Mouse (Mus musculus): Measurements from ENCODE around the gene Mlip. TPM values are rescaled to one million over a fixed set of nuclear protein-coding genes. Genes with fewer than 3 reads are reported as not detected.

The Mlip gene
- polyA plus RNA-seq (2014; fragmentation: Nextera tagmentation; extraction: Ambion mirVana): not detected in 2 replicates

DNA sequence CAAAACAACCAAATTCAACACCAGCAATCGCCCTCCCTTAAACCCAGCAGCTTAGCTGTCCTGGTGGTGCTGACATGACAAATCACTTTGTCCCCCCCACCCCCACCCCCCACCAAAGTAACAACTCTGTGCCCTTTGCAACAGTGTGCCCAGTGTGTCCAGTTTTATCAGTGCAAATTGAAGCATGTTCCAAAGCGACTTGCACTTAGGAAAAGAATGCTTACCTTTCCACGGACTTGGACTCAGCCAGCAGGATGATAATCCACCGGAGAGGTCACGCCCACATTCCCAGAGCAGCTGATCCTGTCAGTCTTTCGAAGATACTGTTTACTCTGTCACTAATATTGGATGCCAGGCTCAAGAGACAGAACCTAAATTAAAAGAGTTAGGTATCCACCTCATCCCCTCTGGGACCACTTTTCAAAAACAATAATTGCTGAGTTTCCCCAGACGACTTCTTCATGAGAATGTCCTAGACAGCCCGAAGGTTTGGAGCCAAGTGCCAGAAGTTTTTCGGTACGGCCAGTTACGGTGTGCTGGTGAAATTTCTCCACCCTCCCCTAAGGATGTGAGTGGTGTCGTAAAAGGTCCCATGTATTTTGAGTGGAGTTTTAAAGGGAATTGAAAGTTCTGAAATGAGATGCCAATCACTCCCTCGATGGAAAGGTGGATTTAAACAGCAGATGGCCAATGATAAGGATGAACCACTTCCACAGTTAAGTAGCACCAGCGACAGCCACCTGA lies at the start of gene Mlip:
Gene Mlip, minus strand, starts transcription at position 538 of the 744 bp plus-strand sequence.
- DNase-seq (ENCODE audit: low spot score) (no peak), ATAC-seq (ENCODE audit: insufficient read depth, low FRiP score, low TSS enrichment) (no peak)
- 84% methylated on average over 14 of the region's 14 CpGs for WGBS
- Histone ChIP-seq H3K9ac (ENCODE audit: low read length) (no peak within 1 kb of the TSS), H3K4me3 (ENCODE audit: low read depth, low read length) (no peak within 1 kb of the TSS), H3K4me2 (ENCODE audit: low read depth) (no peak within 1 kb of the TSS), H3K27me3 (ENCODE audit: control insufficient read depth, insufficient read depth, low read length) (no peaks in the 10 kb centered on the region), H3K27ac (ENCODE audit: low read depth, low read length) (no peak within 1 kb of the TSS), H3K36me3 (ENCODE audit: control insufficient read depth, insufficient read depth, low read length) (no peaks in the 10 kb centered on the region), H3K9me3 (ENCODE audit: control insufficient read depth, low read length) (no peaks in the 10 kb centered on the region), H3K4me1 (ENCODE audit: control insufficient read depth, insufficient read depth, low read length) (no peaks in the 10 kb centered on the region)

DNA sequence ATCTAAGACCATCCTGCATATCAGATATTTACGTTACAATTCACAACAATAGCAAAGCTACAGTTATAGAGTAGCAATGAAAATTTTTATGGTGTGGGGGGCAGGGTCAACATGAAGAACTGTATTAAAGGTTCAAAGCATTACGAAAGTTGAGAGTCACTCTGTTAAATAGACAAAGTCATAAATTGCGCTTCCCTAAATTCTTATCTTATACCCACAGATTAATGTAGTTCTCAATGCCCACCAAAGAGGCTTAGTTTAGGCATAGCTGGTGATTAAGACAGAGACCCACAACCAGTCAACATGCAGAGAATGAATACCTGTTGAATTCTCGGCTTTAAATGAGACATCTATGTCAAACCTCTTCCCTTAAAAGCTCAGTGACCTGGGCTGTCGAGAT lies 47.0 kb upstream of the Mlip start:
- ATAC-seq (ENCODE audit: insufficient read depth, low FRiP score, low TSS enrichment): no peak

DNA sequence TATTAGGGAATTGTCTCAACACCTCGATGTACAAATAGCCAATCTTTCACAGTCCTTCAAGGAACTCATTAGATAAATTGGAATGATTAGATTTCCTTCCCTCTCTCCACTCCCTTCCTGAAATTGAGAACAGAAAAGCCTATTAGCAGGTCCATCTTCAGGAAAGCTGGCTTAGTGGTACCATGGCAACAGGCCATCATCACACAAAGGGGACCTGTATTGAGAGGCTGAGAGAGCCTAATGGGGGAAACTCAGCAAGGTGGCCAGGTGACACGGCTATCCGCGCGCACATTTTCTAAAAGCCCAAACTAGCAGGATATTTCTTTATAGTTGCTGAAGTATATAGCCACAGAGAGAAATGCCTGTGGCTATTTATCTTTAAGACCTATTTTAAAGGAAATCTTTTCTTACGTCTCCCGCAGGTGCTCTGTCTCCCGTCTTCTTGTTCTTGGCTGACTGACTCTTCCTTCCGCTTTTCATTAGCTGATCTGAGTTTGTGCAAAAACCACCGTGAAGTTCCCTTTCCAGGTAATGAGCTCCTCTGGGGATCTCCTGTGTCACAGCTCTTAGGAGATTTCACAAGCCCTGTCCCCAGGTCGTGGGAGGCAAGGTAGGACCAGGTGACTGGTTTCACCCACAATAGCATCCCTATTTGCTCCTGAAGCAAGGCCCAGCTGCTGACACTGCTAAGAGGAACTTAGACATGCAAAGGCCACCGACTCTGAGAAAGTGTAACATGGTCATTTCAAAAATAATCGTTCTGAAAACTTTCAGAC lies 46.3 kb upstream of the Mlip start:
- Histone ChIP-seq H3K9me3 (ENCODE audit: control insufficient read depth, low read length) (no peaks in the 10 kb centered on the region), H3K27ac (ENCODE audit: low read depth, low read length) (no peak overlapping the region), H3K4me1 (ENCODE audit: control insufficient read depth, insufficient read depth, low read length) (no peaks in the 10 kb centered on the region), H3K9ac (ENCODE audit: low read length) (no peak overlapping the region), H3K36me3 (ENCODE audit: control insufficient read depth, insufficient read depth, low read length) (no peaks in the 10 kb centered on the region), H3K27me3 (ENCODE audit: control insufficient read depth, insufficient read depth, low read length) (no peaks in the 10 kb centered on the region), H3K4me2 (ENCODE audit: low read depth) (no peak overlapping the region), H3K4me3 (ENCODE audit: low read depth, low read length) (no peak overlapping the region)
- WGBS: 85% methylated on average over 13 of the region's 13 CpGs
- ATAC-seq (ENCODE audit: insufficient read depth, low FRiP score, low TSS enrichment) (no peak), DNase-seq (ENCODE audit: low spot score) (no peak)

More for the DNA sequence above, 47.0 kb upstream of the Mlip start:
- Histone ChIP-seq H3K9ac (ENCODE audit: low read length) (no peak overlapping the region), H3K36me3 (ENCODE audit: control insufficient read depth, insufficient read depth, low read length) (no peaks in the 10 kb centered on the region), H3K27ac (ENCODE audit: low read depth, low read length) (no peak overlapping the region), H3K4me2 (ENCODE audit: low read depth) (no peak overlapping the region), H3K4me1 (ENCODE audit: control insufficient read depth, insufficient read depth, low read length) (no peaks in the 10 kb centered on the region), H3K27me3 (ENCODE audit: control insufficient read depth, insufficient read depth, low read length) (no peaks in the 10 kb centered on the region), H3K4me3 (ENCODE audit: low read depth, low read length) (no peak overlapping the region), H3K9me3 (ENCODE audit: control insufficient read depth, low read length) (no peaks in the 10 kb centered on the region)
- 95% methylated on average over 5 of the region's 5 CpGs for WGBS
- no peak for DNase-seq (ENCODE audit: low spot score)

DNA sequence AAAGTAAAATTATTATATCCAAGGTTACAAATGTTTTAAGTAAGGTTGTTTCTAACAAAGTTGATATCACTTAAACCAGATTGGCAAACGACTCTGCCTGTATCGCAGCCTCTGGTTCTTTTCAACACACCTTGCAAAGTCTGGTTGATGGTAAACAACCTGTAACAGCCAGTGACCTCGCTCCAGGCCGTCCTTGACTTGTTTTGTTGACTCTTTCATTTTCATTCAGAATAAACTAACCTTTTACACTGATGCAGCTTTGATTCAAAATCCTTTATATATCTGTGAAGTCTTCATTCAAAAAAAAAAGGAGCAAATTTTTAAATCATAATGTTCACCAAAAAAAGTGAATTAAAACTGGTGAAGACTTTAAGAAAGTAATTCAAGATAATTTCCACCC lies 44.3 kb upstream of the Mlip start:
- no peak for DNase-seq (ENCODE audit: low spot score)
- no peak overlapping the region for H3K4me3 ChIP-seq (ENCODE audit: low read depth, low read length)
- H3K9me3 ChIP-seq (ENCODE audit: control insufficient read depth, low read length): no peaks in the 10 kb centered on the region
- no peaks in the 10 kb centered on the region for H3K36me3 ChIP-seq (ENCODE audit: control insufficient read depth, insufficient read depth, low read length)
- 76% methylated on average over 4 of the region's 4 CpGs for WGBS
- no peaks in the 10 kb centered on the region for H3K27me3 ChIP-seq (ENCODE audit: control insufficient read depth, insufficient read depth, low read length)
- H3K4me2 ChIP-seq (ENCODE audit: low read depth): no peak overlapping the region
- H3K27ac ChIP-seq (ENCODE audit: low read depth, low read length): no peak overlapping the region
- no peak for ATAC-seq (ENCODE audit: insufficient read depth, low FRiP score, low TSS enrichment)
- H3K9ac ChIP-seq (ENCODE audit: low read length): no peak overlapping the region
- H3K4me1 ChIP-seq (ENCODE audit: control insufficient read depth, insufficient read depth, low read length): no peaks in the 10 kb centered on the region

DNA sequence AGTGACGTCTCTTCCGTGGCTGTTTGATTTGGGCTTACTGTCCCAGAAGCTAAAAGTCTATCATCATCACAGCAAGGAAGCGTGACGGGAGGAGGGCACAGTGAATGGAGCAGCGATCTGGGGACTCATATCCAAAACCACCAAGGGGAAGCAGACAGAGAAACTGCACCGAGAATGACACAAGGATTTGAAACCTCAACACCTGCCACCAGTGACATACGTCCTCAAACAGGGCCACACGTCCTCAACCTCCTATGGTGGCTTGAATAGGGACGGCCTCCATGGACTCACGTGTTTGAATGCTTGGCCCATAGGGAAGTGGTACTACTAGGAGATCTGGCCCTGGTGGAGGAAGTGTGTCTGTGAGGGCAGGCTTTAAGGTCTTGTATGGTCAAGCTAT lies 38.5 kb upstream of the Mlip start:
- no peaks in the 10 kb centered on the region for H3K4me1 ChIP-seq (ENCODE audit: control insufficient read depth, insufficient read depth, low read length)
- no peaks in the 10 kb centered on the region for H3K9me3 ChIP-seq (ENCODE audit: control insufficient read depth, low read length)
- H3K36me3 ChIP-seq (ENCODE audit: control insufficient read depth, insufficient read depth, low read length): no peaks in the 10 kb centered on the region
- ATAC-seq (ENCODE audit: insufficient read depth, low FRiP score, low TSS enrichment) (no peak), DNase-seq (ENCODE audit: low spot score) (no peak)
- H3K9ac ChIP-seq (ENCODE audit: low read length): no peak overlapping the region
- 90% methylated on average over 10 of the region's 10 CpGs for WGBS
- no peak overlapping the region for H3K4me2 ChIP-seq (ENCODE audit: low read depth)
- no peak overlapping the region for H3K27ac ChIP-seq (ENCODE audit: low read depth, low read length)
- H3K4me3 ChIP-seq (ENCODE audit: low read depth, low read length): no peak overlapping the region
- H3K27me3 ChIP-seq (ENCODE audit: control insufficient read depth, insufficient read depth, low read length): no peaks in the 10 kb centered on the region

DNA sequence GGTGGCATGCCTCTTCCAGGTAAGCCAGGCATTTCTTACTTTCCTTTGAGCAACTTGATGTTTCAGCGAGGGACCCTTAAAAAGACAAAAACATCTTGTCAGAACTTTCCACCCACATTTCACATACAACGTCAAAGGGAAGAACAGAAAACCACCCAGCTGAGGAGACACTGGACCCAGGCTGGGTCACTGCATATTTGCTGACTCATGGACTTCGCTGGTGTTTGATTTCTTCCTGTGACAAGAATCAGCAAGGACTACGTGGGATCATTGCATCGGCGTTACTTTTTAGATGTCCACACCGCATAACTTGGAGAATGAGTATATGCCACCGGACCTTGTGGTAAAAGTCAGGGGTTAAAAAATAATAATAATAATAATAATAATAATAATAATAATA lies 36.2 kb upstream of the Mlip start:
- no peaks in the 10 kb centered on the region for H3K4me1 ChIP-seq (ENCODE audit: control insufficient read depth, insufficient read depth, low read length)
- DNase-seq (ENCODE audit: low spot score) (no peak), ATAC-seq (ENCODE audit: insufficient read depth, low FRiP score, low TSS enrichment) (no peak)
- no peaks in the 10 kb centered on the region for H3K36me3 ChIP-seq (ENCODE audit: control insufficient read depth, insufficient read depth, low read length)
- no peak overlapping the region for H3K4me3 ChIP-seq (ENCODE audit: low read depth, low read length)
- H3K27ac ChIP-seq (ENCODE audit: low read depth, low read length): no peak overlapping the region
- H3K27me3 ChIP-seq (ENCODE audit: control insufficient read depth, insufficient read depth, low read length): no peaks in the 10 kb centered on the region
- no peak overlapping the region for H3K4me2 ChIP-seq (ENCODE audit: low read depth)
- WGBS: 90% methylated on average over 8 of the region's 8 CpGs
- no peaks in the 10 kb centered on the region for H3K9me3 ChIP-seq (ENCODE audit: control insufficient read depth, low read length)
- no peak overlapping the region for H3K9ac ChIP-seq (ENCODE audit: low read length)

DNA sequence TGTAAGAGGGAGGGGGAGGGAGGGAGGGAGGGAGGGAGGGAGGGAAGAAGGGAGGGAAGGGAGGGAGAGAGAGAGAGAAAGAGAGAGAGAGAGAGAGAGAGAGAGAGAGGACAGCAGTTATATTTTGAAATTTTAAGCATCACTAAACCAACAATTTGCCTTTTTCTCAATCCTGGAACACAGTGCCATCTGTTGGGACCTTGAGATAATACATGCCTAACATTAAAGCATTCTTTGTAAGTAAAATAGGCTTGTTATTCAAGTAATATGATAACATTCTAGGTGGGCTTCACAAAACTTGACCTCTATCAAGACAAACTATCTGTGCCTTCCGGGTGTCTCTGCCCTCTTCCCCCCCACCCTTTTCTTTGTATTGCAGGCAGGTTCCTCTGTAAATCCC lies 34.0 kb upstream of the Mlip start:
- DNase-seq (ENCODE audit: low spot score) (no peak), ATAC-seq (ENCODE audit: insufficient read depth, low FRiP score, low TSS enrichment) (no peak)
- Histone ChIP-seq H3K9me3 (ENCODE audit: control insufficient read depth, low read length) (no peaks in the 10 kb centered on the region), H3K27ac (ENCODE audit: low read depth, low read length) (no peak overlapping the region), H3K4me2 (ENCODE audit: low read depth) (no peak overlapping the region), H3K27me3 (ENCODE audit: control insufficient read depth, insufficient read depth, low read length) (no peaks in the 10 kb centered on the region), H3K36me3 (ENCODE audit: control insufficient read depth, insufficient read depth, low read length) (no peaks in the 10 kb centered on the region), H3K9ac (ENCODE audit: low read length) (no peak overlapping the region), H3K4me3 (ENCODE audit: low read depth, low read length) (no peak overlapping the region), H3K4me1 (ENCODE audit: control insufficient read depth, insufficient read depth, low read length) (no peaks in the 10 kb centered on the region)
- WGBS: 21% methylated on average over 1 of the region's 1 CpGs

DNA sequence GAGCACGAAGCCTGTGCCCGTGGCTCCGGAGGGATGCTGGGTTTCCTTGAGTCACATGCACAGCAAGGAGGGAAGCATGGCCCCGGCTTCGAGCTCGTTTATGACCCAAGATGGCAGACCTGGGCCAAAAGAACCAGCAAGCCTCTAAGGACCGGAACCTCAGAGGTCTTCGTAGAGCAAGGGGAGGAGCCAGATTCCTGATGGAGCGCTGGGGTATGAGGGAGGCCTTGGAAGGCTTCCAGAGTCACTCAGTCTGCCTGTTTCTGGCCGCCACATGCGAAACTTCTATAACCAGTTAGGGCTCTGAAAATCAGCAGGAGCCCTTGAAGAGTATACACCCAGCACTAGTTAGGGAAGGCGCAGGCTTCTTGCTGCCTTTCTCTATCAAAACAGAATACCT lies 32.8 kb upstream of the Mlip start:
- no peaks in the 10 kb centered on the region for H3K36me3 ChIP-seq (ENCODE audit: control insufficient read depth, insufficient read depth, low read length)
- H3K4me3 ChIP-seq (ENCODE audit: low read depth, low read length): no peak overlapping the region
- ATAC-seq (ENCODE audit: insufficient read depth, low FRiP score, low TSS enrichment): no peak
- WGBS: 90% methylated on average over 12 of the region's 12 CpGs
- H3K9ac ChIP-seq (ENCODE audit: low read length): no peak overlapping the region
- H3K27me3 ChIP-seq (ENCODE audit: control insufficient read depth, insufficient read depth, low read length): no peaks in the 10 kb centered on the region
- DNase-seq (ENCODE audit: low spot score): no peak
- H3K4me1 ChIP-seq (ENCODE audit: control insufficient read depth, insufficient read depth, low read length): no peaks in the 10 kb centered on the region
- no peak overlapping the region for H3K27ac ChIP-seq (ENCODE audit: low read depth, low read length)
- H3K4me2 ChIP-seq (ENCODE audit: low read depth): no peak overlapping the region
- H3K9me3 ChIP-seq (ENCODE audit: control insufficient read depth, low read length): no peaks in the 10 kb centered on the region

DNA sequence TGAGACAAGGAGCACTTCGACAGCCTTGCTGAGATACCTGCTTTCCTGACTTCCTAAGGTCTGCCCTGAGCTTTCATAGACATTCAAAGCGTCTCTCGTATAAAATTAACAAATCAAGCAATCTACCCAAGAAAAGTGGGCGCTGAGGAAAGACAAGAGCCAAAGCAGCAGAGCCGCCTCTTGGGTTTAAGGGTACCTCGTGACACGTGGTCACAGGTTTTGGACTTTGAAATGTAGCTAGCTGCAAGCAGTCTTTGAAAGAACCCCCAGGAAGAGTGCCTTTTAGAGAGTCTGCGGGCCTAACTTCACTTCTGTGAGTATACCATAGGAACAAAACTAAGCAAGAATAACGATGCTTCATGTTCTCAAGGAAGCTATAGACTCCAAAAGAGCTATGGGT lies 31.9 kb upstream of the Mlip start:
- 89% methylated on average over 9 of the region's 9 CpGs for WGBS
- no peak overlapping the region for H3K27ac ChIP-seq (ENCODE audit: low read depth, low read length)
- DNase-seq (ENCODE audit: low spot score) (no peak), ATAC-seq (ENCODE audit: insufficient read depth, low FRiP score, low TSS enrichment) (no peak)
- H3K9me3 ChIP-seq (ENCODE audit: control insufficient read depth, low read length): no peaks in the 10 kb centered on the region
- no peaks in the 10 kb centered on the region for H3K27me3 ChIP-seq (ENCODE audit: control insufficient read depth, insufficient read depth, low read length)
- no peaks in the 10 kb centered on the region for H3K4me1 ChIP-seq (ENCODE audit: control insufficient read depth, insufficient read depth, low read length)
- H3K4me3 ChIP-seq (ENCODE audit: low read depth, low read length): no peak overlapping the region
- no peaks in the 10 kb centered on the region for H3K36me3 ChIP-seq (ENCODE audit: control insufficient read depth, insufficient read depth, low read length)
- H3K4me2 ChIP-seq (ENCODE audit: low read depth): no peak overlapping the region
- H3K9ac ChIP-seq (ENCODE audit: low read length): no peak overlapping the region
